Mouse (Mus musculus) limb, embryonic 14.5 days (tissue): ENCODE results near the gene Camta1. TPM values are rescaled to one million over a fixed set of nuclear protein-coding genes. Genes with fewer than 3 reads are reported as not detected.
A peak's percentile ranks its signal among the peaks of the same experiment; 100 is the strongest.

Experiments used
- ATAC-seq: fragments of 200-750 bp; cut with Nextera tagmentation; 2 replicates; pipeline ENCODE4 v1.8.0; 2017; ENCODE audit warnings: low read depth, moderate number of reproducible peaks, moderate TSS enrichment; ENCODE audit not compliant: low FRiP score
- DNase-seq: peaks from one replicate; pipeline ENCODE4 v3.0.0-alpha.2; 2015; ENCODE audit warnings: low spot score
- H3K27ac ChIP-seq: fragments of 300-500 bp; sonication (generic); replicated peaks from 2 replicates; pipeline ENCODE4 v1.5.1; 2014; ENCODE audit warnings: low read depth, mild to moderate bottlenecking, low read length, moderate library complexity, mixed read lengths
- H3K27me3 ChIP-seq: fragments of 300-500 bp; sonication (generic); 2 replicates; pipeline ENCODE4 v1.6.1; 2014; ENCODE audit warnings: low read length, mixed read lengths; ENCODE audit not compliant: control insufficient read depth, insufficient read depth
- H3K36me3 ChIP-seq: fragments of 300-500 bp; sonication (generic); 2 replicates; pipeline ENCODE4 v1.6.1; 2014; ENCODE audit warnings: mild to moderate bottlenecking, low read length, moderate library complexity, mixed read lengths; ENCODE audit not compliant: control insufficient read depth, insufficient read depth
- H3K4me1 ChIP-seq: fragments of 300-500 bp; sonication (generic); 2 replicates; pipeline ENCODE4 v1.6.1; 2014; ENCODE audit warnings: antibody characterized with exemption, low read length, mixed read lengths; ENCODE audit not compliant: control insufficient read depth, insufficient read depth
- H3K4me2 ChIP-seq: fragments of 300-500 bp; sonication (generic); replicated peaks from 2 replicates; pipeline ENCODE4 v1.6.1; 2014; ENCODE audit warnings: low read depth, mild to moderate bottlenecking, low read length, moderate library complexity; ENCODE audit not compliant: severe bottlenecking
- H3K4me3 ChIP-seq: fragments of 300-500 bp; sonication (generic); replicated peaks from 2 replicates; pipeline ENCODE4 v1.5.1; 2014; ENCODE audit warnings: low read length
- H3K9ac ChIP-seq: fragments of 300-500 bp; sonication (generic); 2 replicates; pipeline ENCODE4 v1.6.1; 2014; ENCODE audit warnings: mild to moderate bottlenecking, low read depth, low read length, moderate library complexity; ENCODE audit not compliant: severe bottlenecking
- H3K9me3 ChIP-seq: fragments of 300-500 bp; sonication (generic); 2 replicates; pipeline ENCODE4 v1.6.1; 2016; ENCODE audit warnings: low read length; ENCODE audit not compliant: control insufficient read depth
- POLR2A ChIP-seq: fragments of 200-500 bp; IDR thresholded peaks from 2 replicates; pipeline ENCODE4 v1.8.0; 2012; ENCODE audit warnings: inconsistent platforms, mild to moderate bottlenecking, moderate library complexity, borderline replicate concordance; ENCODE audit not compliant: insufficient read depth, insufficient read length; ENCODE audit errors: extremely low read depth
- WGBS: fragments of 180-500 bp; shearing (Covaris S2); extraction: QIAGEN DNeasy Blood & Tissue Kit; methylation state at CpG from one replicate; pipeline ENCODE4 v1.1.7; 2014; 5-methylcytosine and 5-hydroxymethylcytosine counted together
- polyA plus RNA-seq, 2 experiments: library from polyadenylated mRNA; depleted of rRNA in 1 of 2; stranded (reverse) in 1 of 2; unstranded in 1 of 2; fragments of >200 nt; fragmentation: Nextera tagmentation in 1 of 2; extraction: Ambion mirVana in 1 of 2; gene quantifications; 2 replicates each; pipeline versions ENCODE4 v1.2.1 to v1.2.3; 2012 to 2014

Gene Camta1
- polyA plus RNA-seq, 2 experiments = 28.6 to 78.8 TPM

- peak; percentile 80 for DNase-seq
- TF ChIP-seq POLR2A = no peak
- Histone ChIP-seq H3K27ac (no peak overlapping the region), H3K4me1 (no peaks in the 10 kb centered on the region), H3K9ac (no peak overlapping the region), H3K27me3 (no peaks in the 10 kb centered on the region), H3K36me3 (no peaks in the 10 kb centered on the region), H3K9me3 (no peaks in the 10 kb centered on the region), H3K4me2 (no peak overlapping the region), H3K4me3 (no peak overlapping the region)
- ATAC-seq = no peak
- WGBS = 2% methylated on average over 7 of the region's 7 CpGs
Observed at GRCm38 (mm10) chr4:151156904-151157303, 704.8 kb downstream of the Camta1 start.

DNA sequence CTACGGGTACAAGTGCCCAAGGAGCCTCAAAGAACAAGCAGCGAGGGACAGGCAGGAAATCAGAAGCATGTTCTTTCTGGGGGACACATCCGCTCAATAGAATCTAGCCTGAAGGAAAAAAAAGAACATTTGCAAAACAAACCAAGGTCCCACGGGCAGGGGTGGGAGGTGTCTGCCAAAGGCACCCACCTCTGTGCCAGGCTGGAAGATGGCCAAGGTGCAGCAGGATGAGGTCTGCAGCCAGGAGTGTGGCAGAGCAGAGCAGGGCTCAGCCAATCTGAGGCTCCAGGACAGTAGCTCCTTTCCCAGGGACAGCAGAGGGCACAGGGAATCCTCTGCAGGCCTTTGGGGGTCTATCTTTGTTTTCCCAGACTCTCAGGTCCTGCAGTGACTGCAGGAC lies 706.1 kb downstream of the Camta1 start:
- WGBS = 68% methylated on average over 4 of the region's 4 CpGs
- DNase-seq (no peak), ATAC-seq (no peak)
- Histone ChIP-seq H3K4me3 (no peak overlapping the region), H3K9me3 (no peaks in the 10 kb centered on the region), H3K36me3 (no peaks in the 10 kb centered on the region), H3K9ac (no peak overlapping the region), H3K4me1 (no peaks in the 10 kb centered on the region), H3K27ac (no peak overlapping the region), H3K27me3 (no peaks in the 10 kb centered on the region), H3K4me2 (no peak overlapping the region)
- TF ChIP-seq POLR2A = no peak

DNA sequence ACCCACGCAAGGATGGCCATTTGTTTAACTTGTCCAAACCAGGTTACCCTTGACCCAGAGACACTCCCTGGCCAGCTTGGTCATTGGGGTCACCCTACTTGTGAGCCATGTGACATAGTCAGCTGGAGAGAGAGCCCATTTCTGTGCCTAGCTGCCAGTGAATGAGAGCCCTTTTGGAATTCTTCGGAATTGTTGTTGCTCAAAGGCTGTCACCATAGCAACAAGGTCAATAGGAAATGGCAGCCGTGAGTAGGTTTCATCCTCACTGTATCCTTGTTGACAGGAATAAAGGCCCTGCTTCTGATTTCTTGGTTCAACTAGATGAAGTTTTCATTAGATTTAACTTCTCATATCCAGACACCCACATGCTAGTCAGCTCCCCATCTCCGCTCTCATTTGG lies 707.4 kb downstream of the Camta1 start:
- TF ChIP-seq POLR2A = no peak
- Histone ChIP-seq H3K9me3 (no peaks in the 10 kb centered on the region), H3K36me3 (no peaks in the 10 kb centered on the region), H3K9ac (no peak overlapping the region), H3K27me3 (no peaks in the 10 kb centered on the region), H3K4me3 (no peak overlapping the region), H3K4me2 (no peak overlapping the region), H3K27ac (no peak overlapping the region), H3K4me1 (no peaks in the 10 kb centered on the region)
- WGBS = 61% methylated on average over 4 of the region's 4 CpGs
- DNase-seq (no peak), ATAC-seq (no peak)

DNA sequence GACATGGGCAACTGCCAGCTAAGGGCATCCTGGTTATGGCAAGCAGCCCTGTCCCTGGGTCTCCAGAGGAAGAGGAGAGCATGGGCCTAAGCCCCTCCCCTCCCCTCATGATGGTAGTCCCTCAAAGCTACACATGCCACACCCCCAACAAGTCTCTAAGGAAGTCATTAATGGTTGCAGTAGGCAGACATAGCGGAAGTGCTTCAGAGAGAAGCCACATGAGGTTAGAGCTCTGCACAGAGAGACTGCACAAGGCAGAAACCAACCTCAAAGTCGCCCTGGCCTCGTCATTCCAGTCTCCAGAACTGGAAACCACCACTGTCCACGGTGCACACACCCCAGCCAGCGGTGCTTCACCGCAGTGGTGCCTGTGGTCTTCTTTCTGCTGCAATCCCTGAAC lies 709.7 kb downstream of the Camta1 start:
- Histone ChIP-seq H3K36me3 (no peaks in the 10 kb centered on the region), H3K4me2 (no peak overlapping the region), H3K4me1 (no peaks in the 10 kb centered on the region), H3K9ac (no peak overlapping the region), H3K27me3 (no peaks in the 10 kb centered on the region), H3K4me3 (no peak overlapping the region), H3K9me3 (no peaks in the 10 kb centered on the region), H3K27ac (no peak overlapping the region)
- WGBS = 57% methylated on average over 6 of the region's 6 CpGs
- TF ChIP-seq POLR2A = no peak
- DNase-seq = no peak
- ATAC-seq = no peak

DNA sequence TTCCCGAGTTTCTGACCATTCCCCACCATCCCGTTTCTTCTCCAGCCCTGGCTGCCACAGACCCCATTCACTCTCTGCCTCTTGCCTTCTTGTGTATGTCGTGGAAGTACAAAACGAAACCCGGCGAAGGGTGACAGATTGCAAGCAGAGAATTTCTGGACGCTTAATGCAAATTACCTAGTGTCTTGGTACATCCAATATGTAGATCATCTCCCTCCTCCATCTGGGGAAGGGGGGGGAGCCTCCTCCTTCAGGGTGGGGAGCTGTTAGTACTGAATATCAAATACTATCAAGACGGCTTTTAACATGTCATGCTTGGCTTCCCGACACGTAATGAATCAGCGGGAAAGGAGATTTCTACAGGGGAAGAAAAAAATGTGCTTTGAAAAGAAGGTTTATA lies 710.8 kb downstream of the Camta1 start:
- Histone ChIP-seq H3K4me3 (no peak overlapping the region), H3K9me3 (no peaks in the 10 kb centered on the region), H3K4me1 (no peaks in the 10 kb centered on the region), H3K4me2 (no peak overlapping the region), H3K9ac (no peak overlapping the region), H3K36me3 (no peaks in the 10 kb centered on the region), H3K27me3 (no peaks in the 10 kb centered on the region), H3K27ac (no peak overlapping the region)
- 80% methylated on average over 11 of the region's 11 CpGs for WGBS
- no peak for DNase-seq
- TF ChIP-seq POLR2A = no peak
- no peak for ATAC-seq

GRCm38 (mm10) chr4:151150115-151150514 lies 711.6 kb downstream of the Camta1 start:
- H3K36me3 ChIP-seq = no peaks in the 10 kb centered on the region
- H3K9me3 ChIP-seq = no peaks in the 10 kb centered on the region
- 75% methylated on average over 11 of the region's 11 CpGs for WGBS
- DNase-seq (no peak), ATAC-seq (no peak)
- H3K9ac ChIP-seq = no peak overlapping the region
- H3K4me1 ChIP-seq = no peaks in the 10 kb centered on the region
- no peak overlapping the region for H3K4me3 ChIP-seq
- no peaks in the 10 kb centered on the region for H3K27me3 ChIP-seq
- no peak overlapping the region for H3K27ac ChIP-seq
- no peak for TF ChIP-seq POLR2A
- H3K4me2 ChIP-seq = no peak overlapping the region
